Mouse (Mus musculus) lung, postnatal 0 days (tissue): Measurements from ENCODE around the gene Tm6sf1. TPM values are rescaled to one million over a fixed set of nuclear protein-coding genes. Genes with fewer than 3 reads are reported as not detected.

Source experiments
- ATAC-seq: fragments of 200-750 bp; cut with Nextera tagmentation; 2 replicates; pipeline ENCODE4 v1.8.0; 2017; ENCODE audit warnings: moderate library complexity
- DNase-seq: peaks from one replicate; pipeline ENCODE4 v3.0.0-alpha.2; 2016; ENCODE audit warnings: low spot score
- H3K27ac ChIP-seq: fragments of 300-500 bp; sonication (generic); 2 replicates; pipeline ENCODE4 v1.5.1; 2014; ENCODE audit warnings: antibody characterized with exemption, mild to moderate bottlenecking, low read length, mixed read lengths
- H3K27me3 ChIP-seq: fragments of 300-500 bp; sonication (generic); replicated peaks from 2 replicates; pipeline ENCODE4 v1.6.1; 2014; ENCODE audit warnings: low read length, mixed read lengths; ENCODE audit not compliant: insufficient read depth
- H3K36me3 ChIP-seq: fragments of 300-500 bp; sonication (generic); 2 replicates; pipeline ENCODE4 v1.6.1; 2014; ENCODE audit warnings: low read length, mixed read lengths; ENCODE audit not compliant: insufficient read depth
- H3K4me1 ChIP-seq: fragments of 300-500 bp; sonication (generic); 2 replicates; pipeline ENCODE4 v1.6.1; 2014; ENCODE audit warnings: antibody characterized with exemption, low read depth, low read length, mixed read lengths; ENCODE audit not compliant: insufficient read depth
- H3K4me2 ChIP-seq: fragments of 300-500 bp; sonication (generic); replicated peaks from 2 replicates; pipeline ENCODE4 v1.6.1; 2014; ENCODE audit warnings: low read depth, mild to moderate bottlenecking, low read length, moderate library complexity, mixed read lengths
- H3K4me3 ChIP-seq: fragments of 300-500 bp; sonication (generic); 2 replicates; pipeline ENCODE4 v1.5.1; 2014; ENCODE audit warnings: low read depth, low read length
- H3K9ac ChIP-seq: fragments of 300-500 bp; sonication (generic); replicated peaks from 2 replicates; pipeline ENCODE4 v1.6.1; 2014; ENCODE audit warnings: low read depth, mild to moderate bottlenecking
- H3K9me3 ChIP-seq: fragments of 300-500 bp; sonication (generic); 2 replicates; pipeline ENCODE4 v1.6.1; 2016; ENCODE audit warnings: low read length, mixed read lengths
- CTCF ChIP-seq: IDR thresholded peaks from 2 replicates; pipeline ENCODE4 v1.5.1; 2016; ENCODE audit warnings: antibody characterized with exemption, mild to moderate bottlenecking
- EP300 ChIP-seq: IDR thresholded peaks from 2 replicates; pipeline ENCODE4 v1.6.1; 2016; ENCODE audit warnings: antibody characterized with exemption, mild to moderate bottlenecking, control low read depth
- WGBS: fragments of 180-500 bp; shearing (Covaris S2); extraction: QIAGEN DNeasy Blood & Tissue Kit; methylation state at CpG from one replicate; pipeline ENCODE4 v1.1.7; 2014; 5-methylcytosine and 5-hydroxymethylcytosine counted together
- polyA plus RNA-seq: library from polyadenylated mRNA; unstranded; fragments of >200 nt; fragmentation: Nextera tagmentation; extraction: Ambion mirVana; gene quantifications from 2 replicates; pipeline ENCODE4 v1.2.1, GENCODE M21; 2015

Gene Tm6sf1
- polyA plus RNA-seq, 1 experiment from 2014 or later = 12.8 TPM

DNA sequence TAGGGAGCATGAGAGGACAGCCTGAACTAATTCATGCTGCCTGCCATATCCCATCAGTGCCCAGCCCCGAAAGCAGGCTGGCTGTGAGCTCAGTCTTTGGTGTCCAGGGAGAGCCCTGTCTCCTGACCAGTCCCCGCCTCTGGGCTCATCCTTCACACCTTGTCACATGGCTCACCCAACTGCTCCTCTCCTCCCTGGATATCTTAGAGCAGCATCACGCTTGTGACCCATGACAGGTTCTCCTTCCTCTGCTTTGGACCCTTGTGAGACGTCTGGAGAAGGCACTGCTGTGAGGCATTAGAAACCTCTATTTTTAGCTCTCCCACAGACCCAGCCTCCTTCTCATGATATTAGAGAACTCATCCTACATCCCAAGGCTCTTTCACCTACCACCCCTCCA is 3.1 kb downstream of the Tm6sf1 start:
- 61% methylated on average over 4 of the region's 4 CpGs for WGBS
- DNase-seq (no peak), ATAC-seq (no peak)
- TF ChIP-seq EP300 = no peak
- TF ChIP-seq CTCF = no peak
- no peak overlapping the region for H3K4me2 ChIP-seq
- H3K4me1 ChIP-seq = no peaks in the 10 kb centered on the region
- no peaks in the 10 kb centered on the region for H3K9me3 ChIP-seq
- H3K36me3 ChIP-seq = no peaks in the 10 kb centered on the region
- H3K4me3 ChIP-seq = no peak overlapping the region
- no peak overlapping the region for H3K27ac ChIP-seq
- 0 out of 2 replicates have a peak, but pooled peaks cover 6% of the 10 kb centered on the region for H3K27me3 ChIP-seq
- no peak overlapping the region for H3K9ac ChIP-seq

DNA sequence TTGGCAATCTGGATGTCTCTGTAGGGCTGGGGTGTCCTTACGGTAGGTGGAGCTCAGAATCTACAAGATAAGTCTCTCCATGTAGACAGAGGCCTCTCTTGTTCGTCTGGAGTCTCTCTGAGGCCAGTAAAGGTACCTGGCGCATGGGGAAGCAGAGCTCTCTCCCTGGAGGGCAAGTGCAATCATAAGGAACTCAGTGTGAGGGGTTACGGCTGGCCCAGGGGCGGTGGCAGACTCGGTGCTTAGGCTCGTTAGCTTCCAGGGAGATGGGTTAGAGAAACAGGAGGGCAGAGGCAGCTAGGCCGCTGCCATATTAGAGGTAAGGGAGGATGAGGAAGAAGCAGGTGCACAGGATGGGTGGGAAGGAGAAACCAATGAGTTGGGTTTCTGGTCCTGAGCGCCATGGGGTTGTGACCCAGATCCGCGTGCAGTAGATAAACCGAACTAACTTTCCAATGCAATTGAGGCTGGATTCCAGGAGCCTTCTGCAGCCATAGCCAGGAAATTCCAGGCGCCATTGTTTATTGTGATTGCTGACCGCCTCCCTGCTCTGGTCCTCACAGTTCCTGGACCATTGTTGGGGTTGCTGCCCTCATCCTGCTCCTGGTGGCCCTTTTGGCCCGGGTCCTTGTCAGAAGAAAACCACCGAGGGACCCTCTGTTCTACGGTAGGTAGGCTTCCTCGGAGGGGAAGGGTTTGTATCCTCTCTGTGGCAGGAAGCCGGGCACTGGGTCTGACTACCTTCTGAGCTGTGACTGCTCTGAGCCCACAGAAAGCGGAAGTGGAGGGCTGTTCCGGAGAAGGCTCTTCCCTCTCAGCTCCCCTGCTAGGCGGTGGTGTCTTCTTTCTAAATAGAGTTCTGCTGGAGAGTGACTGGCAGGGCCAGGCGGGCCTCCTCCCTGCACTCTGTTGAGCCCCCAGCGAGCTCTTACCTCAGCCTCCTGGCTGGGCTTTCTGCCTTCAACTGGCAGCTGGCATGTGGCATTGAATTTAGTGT is 4.1 kb downstream of the Tm6sf1 start:
- no peak overlapping the region for H3K9ac ChIP-seq
- no peaks in the 10 kb centered on the region for H3K4me1 ChIP-seq
- peak overlapping the region; percentile 39 for H3K27ac ChIP-seq
- H3K9me3 ChIP-seq = no peaks in the 10 kb centered on the region
- H3K4me3 ChIP-seq = no peak overlapping the region
- WGBS = 56% methylated on average over 24 of the region's 24 CpGs
- H3K27me3 ChIP-seq = 0 out of 2 replicates have a peak, but pooled peaks cover 6% of the 10 kb centered on the region
- DNase-seq (peak; percentile 60), ATAC-seq (peak; percentile 32)
- no peak for TF ChIP-seq EP300
- no peak for TF ChIP-seq CTCF
- no peaks in the 10 kb centered on the region for H3K36me3 ChIP-seq
- H3K4me2 ChIP-seq = peak overlapping the region; percentile 15; the same call in 1 of the 2 replicates

DNA sequence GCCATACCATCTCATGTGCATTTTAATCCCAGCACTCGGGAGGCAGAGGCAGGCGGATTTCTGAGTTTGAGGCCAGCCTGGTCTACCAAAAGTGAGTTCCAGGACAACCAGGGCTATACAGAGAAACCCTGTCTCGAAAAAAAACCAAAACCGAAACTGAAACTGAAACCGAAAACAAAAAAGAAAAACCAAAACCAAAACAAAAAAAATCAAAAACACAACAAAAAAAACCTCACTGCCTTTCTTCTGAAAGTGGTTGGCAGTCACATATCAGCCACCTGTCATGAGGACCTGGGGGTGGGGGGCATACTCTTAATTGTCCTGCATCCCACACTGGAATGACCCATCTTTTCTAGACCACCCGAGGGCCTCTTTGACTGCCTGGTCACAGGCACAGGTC is 5.8 kb downstream of the Tm6sf1 start:
- TF ChIP-seq EP300 (no peak), CTCF (no peak)
- H3K9ac ChIP-seq = no peak overlapping the region
- no peaks in the 10 kb centered on the region for H3K9me3 ChIP-seq
- H3K4me3 ChIP-seq = no peak overlapping the region
- H3K4me2 ChIP-seq = no peak overlapping the region
- H3K4me1 ChIP-seq = no peaks in the 10 kb centered on the region
- 0 out of 2 replicates have a peak, but pooled peaks cover 4% of the 10 kb centered on the region for H3K27me3 ChIP-seq
- 91% methylated on average over 6 of the region's 6 CpGs for WGBS
- no peak overlapping the region for H3K27ac ChIP-seq
- no peaks in the 10 kb centered on the region for H3K36me3 ChIP-seq
- no peak for ATAC-seq
- no peak for DNase-seq

DNA sequence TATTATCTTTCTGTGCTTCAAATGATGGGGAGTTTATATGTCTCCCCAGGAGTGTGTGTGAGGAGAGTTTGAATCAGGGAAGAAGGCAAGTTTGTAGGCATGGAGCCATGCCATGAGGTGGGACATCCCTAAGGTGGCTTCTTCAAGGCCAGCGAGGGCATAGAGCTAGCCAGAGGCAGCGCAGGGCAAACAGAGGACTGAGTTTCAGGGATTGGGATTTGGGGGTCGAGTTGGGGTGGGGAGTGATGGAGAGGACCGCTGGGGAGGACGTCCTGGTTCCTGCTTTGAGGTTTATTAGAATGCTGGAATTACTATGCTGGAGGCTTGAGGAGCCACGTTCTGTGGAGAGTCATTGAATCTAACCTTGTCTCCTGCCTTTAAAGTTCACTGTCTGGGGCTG is 7.1 kb downstream of the Tm6sf1 start:
- H3K9ac ChIP-seq = no peak overlapping the region
- WGBS = 92% methylated on average over 6 of the region's 6 CpGs
- no peaks in the 10 kb centered on the region for H3K4me1 ChIP-seq
- no peak for DNase-seq
- H3K9me3 ChIP-seq = no peaks in the 10 kb centered on the region
- no peak overlapping the region for H3K4me2 ChIP-seq
- no peak overlapping the region for H3K4me3 ChIP-seq
- TF ChIP-seq EP300 = no peak
- no peak for TF ChIP-seq CTCF
- H3K27ac ChIP-seq = no peak overlapping the region
- no peak for ATAC-seq
- H3K27me3 ChIP-seq = no peaks in the 10 kb centered on the region
- no peaks in the 10 kb centered on the region for H3K36me3 ChIP-seq

DNA sequence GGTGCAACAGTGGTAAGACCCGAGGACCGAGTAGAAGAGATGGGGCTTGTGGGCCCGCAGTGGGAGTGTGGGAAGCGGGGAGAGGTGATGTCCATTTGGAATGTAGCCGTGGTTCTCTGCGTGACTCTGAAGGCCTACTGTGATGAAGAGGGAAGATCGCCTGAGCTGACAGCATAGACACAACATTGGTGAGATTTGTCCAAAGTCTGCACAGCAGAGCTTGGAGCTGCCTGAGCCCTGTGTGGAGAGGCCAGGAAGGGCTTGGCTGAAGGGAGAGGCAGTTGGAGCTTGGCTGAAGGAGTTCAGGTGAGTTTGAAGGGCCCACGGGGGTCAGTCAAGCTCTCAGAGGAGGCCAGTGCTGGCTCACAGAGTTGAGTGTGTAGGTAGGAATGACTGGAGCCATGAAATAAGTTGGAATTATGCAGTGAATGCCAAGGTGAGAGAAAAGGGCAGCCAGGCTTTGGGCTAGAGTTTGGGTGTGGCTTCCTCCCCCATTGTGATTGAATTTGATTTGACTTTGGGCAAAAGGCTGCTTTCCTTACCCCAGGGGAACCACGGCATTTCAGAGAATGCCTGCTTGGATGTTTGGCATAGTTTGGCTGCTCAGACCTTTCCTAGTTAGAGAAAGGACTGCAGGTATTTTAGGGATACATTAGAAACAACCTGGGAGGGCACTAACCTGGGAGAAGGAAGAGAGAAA is 8.6 kb downstream of the Tm6sf1 start:
- H3K27me3 ChIP-seq = no peaks in the 10 kb centered on the region
- no peaks in the 10 kb centered on the region for H3K36me3 ChIP-seq
- H3K4me3 ChIP-seq = no peak overlapping the region
- no peak for TF ChIP-seq EP300
- TF ChIP-seq CTCF = no peak
- no peak overlapping the region for H3K9ac ChIP-seq
- ATAC-seq = no peak
- H3K27ac ChIP-seq = no peak overlapping the region
- 82% methylated on average over 9 of the region's 9 CpGs for WGBS
- H3K4me2 ChIP-seq = no peak overlapping the region
- no peaks in the 10 kb centered on the region for H3K4me1 ChIP-seq
- H3K9me3 ChIP-seq = no peaks in the 10 kb centered on the region
- no peak for DNase-seq

DNA sequence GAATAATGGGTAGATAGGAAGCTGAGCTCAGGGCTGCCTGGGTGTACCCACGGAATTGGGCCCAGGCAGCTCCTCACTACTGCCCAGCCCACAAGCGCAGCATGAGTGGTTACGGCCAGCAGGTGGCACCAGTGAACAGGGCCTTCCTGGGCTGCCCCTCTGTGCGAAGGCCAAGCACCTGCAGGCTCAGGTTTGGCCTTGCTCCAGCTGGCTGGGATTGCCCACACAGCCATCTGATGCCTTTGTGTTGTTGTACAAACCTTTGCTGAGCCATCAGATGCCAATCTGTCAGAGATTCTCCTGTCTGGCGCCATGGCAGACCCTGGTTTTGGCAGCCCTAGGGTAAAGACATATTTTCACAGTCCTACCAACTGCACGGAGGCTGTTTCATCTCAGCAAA is 9.4 kb downstream of the Tm6sf1 start:
- H3K36me3 ChIP-seq = no peaks in the 10 kb centered on the region
- DNase-seq = peak; percentile 83
- no peak overlapping the region for H3K4me2 ChIP-seq
- ATAC-seq = peak; percentile 84
- no peak overlapping the region for H3K9ac ChIP-seq
- no peaks in the 10 kb centered on the region for H3K9me3 ChIP-seq
- no peak overlapping the region for H3K27ac ChIP-seq
- 23% methylated on average over 6 of the region's 6 CpGs for WGBS
- peak; percentile 98 for TF ChIP-seq CTCF
- no peak for TF ChIP-seq EP300
- no peaks in the 10 kb centered on the region for H3K27me3 ChIP-seq
- no peaks in the 10 kb centered on the region for H3K4me1 ChIP-seq
- no peak overlapping the region for H3K4me3 ChIP-seq
